Mouse (Mus musculus) cortical plate, adult 2 months (tissue): ENCODE results near the gene Tigd2.

ENCODE experiments used
- CTCF ChIP-seq: fragments of 200-500 bp; IDR thresholded peaks from 2 replicates; pipeline ENCODE4 v1.5.1; 2011; ENCODE audit warnings: mild to moderate bottlenecking, control low read depth, low read length; ENCODE audit not compliant: insufficient read depth; ENCODE audit errors: extremely low read depth
- POLR2A ChIP-seq: fragments of 200-500 bp; IDR thresholded peaks from 2 replicates; pipeline ENCODE4 v1.6.1; 2011; ENCODE audit warnings: mild to moderate bottlenecking, low read length, control low read depth; ENCODE audit not compliant: insufficient read depth; ENCODE audit errors: extremely low read depth

DNA sequence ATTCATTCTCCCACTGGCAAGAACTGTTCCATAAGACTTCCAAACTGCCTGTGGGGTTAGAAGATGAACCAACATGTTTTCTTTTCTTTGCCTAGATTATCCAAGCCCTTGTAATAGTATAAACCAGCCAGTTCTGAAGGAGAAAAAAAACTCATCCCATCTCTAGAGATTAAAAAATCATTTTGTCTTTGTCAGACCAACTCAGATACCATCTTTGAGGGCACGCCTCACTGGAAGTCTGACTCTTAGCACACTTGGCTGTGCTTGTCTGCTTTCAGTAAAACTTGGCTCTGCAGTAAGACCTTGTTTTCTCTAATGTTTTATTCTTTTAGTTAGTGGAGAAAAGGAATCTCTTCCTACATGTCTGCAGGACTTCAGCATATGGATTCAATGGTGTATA, 18.7 kb upstream of the Tigd2 start:
- TF ChIP-seq CTCF (no peak), POLR2A (no peak)
